Mouse (Mus musculus): ENCODE measurements around the gene Mfsd6l. TPM values are rescaled to one million over a fixed set of nuclear protein-coding genes. Genes with fewer than 3 reads are reported as not detected.

Gene Mfsd6l
- total RNA-seq, 2 experiments from 2014 or later: not detected

GRCm38 (mm10) chr11:68547484-68547883 lies 8.5 kb upstream of the Mfsd6l start:
- intact Hi-C loops (cut with DNase I): no loop called here
- no peak for DNase-seq (ENCODE audit: low spot score in 2 of 2)

- DNase-seq (ENCODE audit: low spot score in 2 of 2): no peak
- intact Hi-C loops (cut with DNase I): no loop called here
Observed at GRCm38 (mm10) chr11:68549597-68549996, 6.4 kb upstream of the Mfsd6l start.

GRCm38 (mm10) chr11:68550358-68550757 lies 5.6 kb upstream of the Mfsd6l start:
- intact Hi-C loops (cut with DNase I): loop anchor here (5.0 kb wide), 1 partner anchor 118 kb away; the partner anchor contains the start of gene Pik3r5
- no peak for DNase-seq (ENCODE audit: low spot score in 2 of 2)

GRCm38 (mm10) chr11:68553981-68554471 lies 2.0 kb upstream of the Mfsd6l start:
- no peak for DNase-seq (ENCODE audit: low spot score in 2 of 2)
- intact Hi-C loops (cut with DNase I): loop anchor here (2.0 to 5.0 kb wide), 2 partner anchors 69 to 122 kb away; partner anchors contain the start of gene Pik3r5

- intact Hi-C loops (cut with DNase I): no loop called here
- DNase-seq (ENCODE audit: low spot score in 2 of 2): no peak
Observed at GRCm38 (mm10) chr11:68559546-68559945, 3.6 kb downstream of the Mfsd6l start.

GRCm38 (mm10) chr11:68561957-68562950 lies 6.3 kb downstream of the Mfsd6l start:
- intact Hi-C loops (cut with DNase I): loop anchor here (10.0 kb wide), 1 partner anchor 313 kb away; the partner anchor contains the start of gene Ndel1
- no peak for DNase-seq (ENCODE audit: low spot score in 2 of 2)

- intact Hi-C loops (cut with DNase I): loop anchor here (5.0 to 10.0 kb wide), 2 partner anchors 128 to 310 kb away; partner anchors contain the start of genes Myh10 and Ndel1
- no peak for DNase-seq (ENCODE audit: low spot score in 2 of 2)
Observed at GRCm38 (mm10) chr11:68564356-68565031, 8.5 kb downstream of the Mfsd6l start.

- intact Hi-C loops (cut with DNase I): loop anchor here (5.0 to 10.0 kb wide), 2 partner anchors 127 to 310 kb away; partner anchors contain the start of genes Myh10 and Ndel1
Observed at GRCm38 (mm10) chr11:68565032-68565429, 9.0 kb downstream of the Mfsd6l start.

GRCm38 (mm10) chr11:68566447-68567059 lies 10.6 kb downstream of the Mfsd6l start:
- intact Hi-C loops (cut with DNase I): loop anchor here (1.0 to 10.0 kb wide), 3 partner anchors 23 to 308 kb away; partner anchors contain the start of genes Myh10 and Ndel1
- peak; percentile 86 to 89 for DNase-seq (ENCODE audit: low spot score in 2 of 2)

More at GRCm38 (mm10) chr11:68565032-68565429, 9.0 kb downstream of the Mfsd6l start:
- DNase-seq (ENCODE audit: low spot score in 2 of 2): no peak

- intact Hi-C loops (cut with DNase I): no loop called here
Observed at GRCm38 (mm10) chr11:68570861-68571260, 14.9 kb downstream of the Mfsd6l start.

GRCm38 (mm10) chr11:68577076-68577475 lies 21.1 kb downstream of the Mfsd6l start:
- no peak for DNase-seq (ENCODE audit: low spot score in 2 of 2)
- intact Hi-C loops (cut with DNase I): no loop called here

More at GRCm38 (mm10) chr11:68570861-68571260, 14.9 kb downstream of the Mfsd6l start:
- DNase-seq (ENCODE audit: low spot score in 2 of 2): no peak

- intact Hi-C loops (cut with DNase I): no loop called here
- DNase-seq (ENCODE audit: low spot score in 2 of 2): peak; percentile 28 to 63
Observed at GRCm38 (mm10) chr11:68579462-68579881, 23.5 kb downstream of the Mfsd6l start.

GRCm38 (mm10) chr11:68580566-68580965 lies 24.6 kb downstream of the Mfsd6l start:
- intact Hi-C loops (cut with DNase I): no loop called here
- no peak for DNase-seq (ENCODE audit: low spot score in 2 of 2)

- intact Hi-C loops (cut with DNase I): no loop called here
- peak; percentile 56 to 79 for DNase-seq (ENCODE audit: low spot score in 2 of 2)
Observed at GRCm38 (mm10) chr11:68583225-68583624, 27.2 kb downstream of the Mfsd6l start.

GRCm38 (mm10) chr11:68583906-68584480 lies 28.0 kb downstream of the Mfsd6l start:
- intact Hi-C loops (cut with DNase I): no loop called here
- no peak for DNase-seq (ENCODE audit: low spot score in 2 of 2)

- no peak for DNase-seq (ENCODE audit: low spot score in 2 of 2)
- intact Hi-C loops (cut with DNase I): no loop called here
Observed at GRCm38 (mm10) chr11:68585890-68586289, 29.9 kb downstream of the Mfsd6l start.

GRCm38 (mm10) chr11:68586721-68587120 lies 30.7 kb downstream of the Mfsd6l start, which contains the start of gene Ccdc42:
Gene Ccdc42 (plus strand): TSS chr11:68587021.
- intact Hi-C loops (cut with DNase I): no loop called here
- DNase-seq (ENCODE audit: low spot score in 2 of 2): no peak

GRCm38 (mm10) chr11:68589055-68589809 lies 33.2 kb downstream of the Mfsd6l start:
- intact Hi-C loops (cut with DNase I): loop anchor here (1.0 kb wide), 1 partner anchor 23 kb away; no protein-coding TSS in a partner anchor

More at GRCm38 (mm10) chr11:68589055-68589809, 33.2 kb downstream of the Mfsd6l start:
- peak; percentile 79 to 84 for DNase-seq (ENCODE audit: low spot score in 2 of 2)
